Mouse (Mus musculus): ENCODE measurements around the gene Med13l.

GRCm38 (mm10) chr5:118762499-118763185, 202.2 kb downstream of the Med13l start:
- TF ChIP-seq CTCF (IDR thresholded peaks at IDR 0.05; ENCODE audit: control insufficient read depth, insufficient read depth, insufficient replicate concordance, low read depth, low read length), result 0 out of 2 replicates have a peak, but pooled peaks have one; percentile 1
- TF ChIP-seq POLR2A (IDR thresholded peaks at IDR 0.05; ENCODE audit: control insufficient read depth, low read depth, low read length), result no peak

All from testis, adult 2 months (tissue).